Mouse (Mus musculus): ENCODE measurements around the gene Atp2c1.

Gene Atp2c1

GRCm38 (mm10) chr9:105368605-105369004, 158.5 kb downstream of the Atp2c1 start:
- peak; percentile 33 for DNase-seq (ENCODE audit: low read depth, low spot score)

- no peak for DNase-seq (ENCODE audit: low read depth, low spot score)
Observed at GRCm38 (mm10) chr9:105366199-105366598, 160.9 kb downstream of the Atp2c1 start.

- peak; percentile 71 for DNase-seq (ENCODE audit: low read depth, low spot score)
Observed at GRCm38 (mm10) chr9:105363520-105364231, 163.4 kb downstream of the Atp2c1 start.

- no peak for DNase-seq (ENCODE audit: low read depth, low spot score)
Observed at GRCm38 (mm10) chr9:105362181-105362580, 164.9 kb downstream of the Atp2c1 start.

Measured in brain, adult 2 months (tissue).